ENCODE assay signal across 12 mouse cellular contexts in the genomic region with DNA sequence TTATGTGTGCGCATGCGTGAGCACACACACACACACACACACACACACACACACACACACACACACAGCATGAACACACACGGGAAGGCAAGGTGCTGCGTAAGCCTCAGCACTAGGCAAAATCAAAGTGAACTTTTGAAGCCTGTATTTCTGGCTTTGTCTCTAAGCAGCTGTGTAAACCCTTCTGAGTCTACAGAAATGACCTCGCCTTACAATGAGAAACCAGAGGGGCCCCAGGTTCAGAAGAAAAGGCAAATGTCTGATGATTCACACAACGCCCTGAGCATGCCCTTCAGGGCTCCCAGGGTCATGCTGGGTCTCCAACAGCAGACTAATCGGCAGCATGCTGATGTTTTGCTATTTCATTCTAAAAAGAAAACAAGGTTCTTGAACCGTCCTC.
DNase-seq lines count a peak whose midpoint lies in the region; ATAC-seq and TF ChIP-seq lines count a peak whose summit lies in the region.
"Had no signal": no experiment of that assay in that cellular context is flagged by ENCODE, and none has a peak within 500 bp of the region (broad histone marks: within the 10 kb centered on the region; RNA-seq: fewer than 3 reads in every experiment).

No protein-coding gene starts in this region.

- H3K9me3 ChIP-seq in hindbrain, embryonic 10.5 days = no peaks in the 10 kb centered on the region
- H3K9me3 ChIP-seq in hindbrain, embryonic 11.5 days (ENCODE audit: control insufficient read depth, low read length) = no peaks in the 10 kb centered on the region
- no peaks in the 10 kb centered on the region for H3K9me3 ChIP-seq in forebrain, embryonic 13.5 days (replicated peaks)
- no peaks in the 10 kb centered on the region for H3K9me3 ChIP-seq in limb, embryonic 14.5 days (ENCODE audit: control insufficient read depth, low read length)
- H3K9me3 ChIP-seq in kidney, embryonic 14.5 days (ENCODE audit: control insufficient read depth, low read length) = no peaks in the 10 kb centered on the region

- peak overlapping the region; percentile 36 for H3K27ac ChIP-seq in hindbrain, embryonic 10.5 days
- no peak overlapping the region for H3K27ac ChIP-seq in hindbrain, embryonic 11.5 days (ENCODE audit: low read depth, low read length)
- peak overlapping the region; percentile 86; the same call in 1 of the 2 replicates for H3K27ac ChIP-seq in forebrain, embryonic 13.5 days
- H3K27ac ChIP-seq in limb, embryonic 14.5 days (replicated peaks; ENCODE audit: low read depth, low read length) = peak overlapping the region; percentile 61; the same call in 1 of the 2 replicates
- no peak overlapping the region for H3K27ac ChIP-seq in kidney, embryonic 14.5 days (ENCODE audit: low read depth, low read length)

- TF ChIP-seq POLR2A in limb, embryonic 14.5 days (IDR thresholded peaks at IDR 0.05; ENCODE audit: borderline replicate concordance, extremely low read depth, insufficient read depth, insufficient read length) = no peak

- DNase-seq in hindbrain, embryonic 10.5 days (ENCODE audit: low spot score) = peak; percentile 38
- DNase-seq in hindbrain, embryonic 11.5 days (ENCODE audit: low spot score) = no peak
- peak; percentile 54 for DNase-seq in adrenal gland, postnatal 14 days
- DNase-seq in limb, embryonic 14.5 days (ENCODE audit: low spot score) = no peak
- DNase-seq in kidney, postnatal 36 days = no peak
- DNase-seq in cerebellum, postnatal 4 days (ENCODE audit: low spot score in 2 of 2) = no peak
- DNase-seq: heart, postnatal 10 days; thymus, adult 18-20 months had no signal

- no peak overlapping the region for H3K4me3 ChIP-seq in hindbrain, embryonic 10.5 days
- H3K4me3 ChIP-seq in hindbrain, embryonic 11.5 days (ENCODE audit: low read depth, low read length) = no peak overlapping the region
- no peak overlapping the region for H3K4me3 ChIP-seq in forebrain, embryonic 13.5 days
- H3K4me3 ChIP-seq in limb, embryonic 14.5 days (replicated peaks; ENCODE audit: low read length) = no peak overlapping the region
- H3K4me3 ChIP-seq in kidney, embryonic 14.5 days (ENCODE audit: low read length) = no peak overlapping the region
- H3K4me3 ChIP-seq: myocyte had no signal

- no peak overlapping the region for H3K9ac ChIP-seq in hindbrain, embryonic 11.5 days (ENCODE audit: low read depth, low read length)
- H3K9ac ChIP-seq in forebrain, embryonic 13.5 days = no peak overlapping the region
- H3K9ac ChIP-seq in limb, embryonic 14.5 days (ENCODE audit: low read depth, low read length, severe bottlenecking) = no peak overlapping the region
- no peak overlapping the region for H3K9ac ChIP-seq in kidney, embryonic 14.5 days (ENCODE audit: low read depth, low read length)

- peaks cover 71% of the 10 kb centered on the region for H3K4me1 ChIP-seq in hindbrain, embryonic 10.5 days (replicated peaks)
- peaks cover 10% of the 10 kb centered on the region for H3K4me1 ChIP-seq in hindbrain, embryonic 11.5 days (replicated peaks; ENCODE audit: control insufficient read depth, insufficient read depth, low read length)
- H3K4me1 ChIP-seq in forebrain, embryonic 13.5 days = peaks cover 80% of the 10 kb centered on the region
- H3K4me1 ChIP-seq in limb, embryonic 14.5 days (ENCODE audit: control insufficient read depth, insufficient read depth, low read length) = peaks cover 38% of the 10 kb centered on the region
- H3K4me1 ChIP-seq in kidney, embryonic 14.5 days (ENCODE audit: control insufficient read depth, insufficient read depth, low read length) = peaks cover 23% of the 10 kb centered on the region

- no peak for ATAC-seq in hindbrain, embryonic 11.5 days (ENCODE audit: low FRiP score)
- no peak for ATAC-seq in forebrain, embryonic 13.5 days
- ATAC-seq in limb, embryonic 14.5 days (ENCODE audit: low FRiP score, low read depth) = no peak
- ATAC-seq in kidney, embryonic 14.5 days (ENCODE audit: low FRiP score, low TSS enrichment) = no peak
- ATAC-seq: CD4-positive, CD25-positive, alpha-beta regulatory T cell, adult 4 months had no signal

- H3K36me3 ChIP-seq in hindbrain, embryonic 10.5 days = no peaks in the 10 kb centered on the region
- no peaks in the 10 kb centered on the region for H3K36me3 ChIP-seq in hindbrain, embryonic 11.5 days (ENCODE audit: control insufficient read depth, insufficient read depth, low read length)
- no peaks in the 10 kb centered on the region for H3K36me3 ChIP-seq in forebrain, embryonic 13.5 days (ENCODE audit: poor library complexity, severe bottlenecking)
- no peaks in the 10 kb centered on the region for H3K36me3 ChIP-seq in limb, embryonic 14.5 days (ENCODE audit: control insufficient read depth, insufficient read depth, low read length)
- no peaks in the 10 kb centered on the region for H3K36me3 ChIP-seq in kidney, embryonic 14.5 days (ENCODE audit: control insufficient read depth, insufficient read depth, low read length)

- WGBS in hindbrain, embryonic 10.5 days = 35% methylated on average over 8 of the region's 8 CpGs
- WGBS in hindbrain, embryonic 11.5 days = 34% methylated on average over 8 of the region's 8 CpGs
- 29% methylated on average over 8 of the region's 8 CpGs for WGBS in forebrain, embryonic 13.5 days
- 51% methylated on average over 8 of the region's 8 CpGs for WGBS in limb, embryonic 14.5 days
- 45% methylated on average over 8 of the region's 8 CpGs for WGBS in kidney, embryonic 14.5 days

- no peak overlapping the region for H3K4me2 ChIP-seq in hindbrain, embryonic 11.5 days (replicated peaks; ENCODE audit: low read depth, low read length)
- no peak overlapping the region for H3K4me2 ChIP-seq in forebrain, embryonic 13.5 days
- H3K4me2 ChIP-seq in limb, embryonic 14.5 days (replicated peaks; ENCODE audit: low read depth, low read length, severe bottlenecking) = no peak overlapping the region
- H3K4me2 ChIP-seq in kidney, embryonic 14.5 days (replicated peaks; ENCODE audit: low read depth, low read length) = no peak overlapping the region

- peaks cover 18% of the 10 kb centered on the region for H3K27me3 ChIP-seq in hindbrain, embryonic 10.5 days (ENCODE audit: insufficient read depth, poor library complexity, severe bottlenecking)
- no peaks in the 10 kb centered on the region for H3K27me3 ChIP-seq in hindbrain, embryonic 11.5 days (ENCODE audit: control insufficient read depth, insufficient read depth, low read length)
- no peaks in the 10 kb centered on the region for H3K27me3 ChIP-seq in forebrain, embryonic 13.5 days
- no peaks in the 10 kb centered on the region for H3K27me3 ChIP-seq in limb, embryonic 14.5 days (ENCODE audit: control insufficient read depth, insufficient read depth, low read length)
- no peaks in the 10 kb centered on the region for H3K27me3 ChIP-seq in kidney, embryonic 14.5 days (ENCODE audit: control insufficient read depth, insufficient read depth, low read length)

Comparison
In these comparisons a context has a peak if more than half of its experiments do, and no peak if none do; other contexts are left out.
1. DNase-seq: peak in hindbrain, embryonic 10.5 days (single experiment) and adrenal gland, postnatal 14 days (single experiment); none in hindbrain, embryonic 11.5 days (single experiment), limb, embryonic 14.5 days (single experiment), kidney, postnatal 36 days (0 of 2) and cerebellum, postnatal 4 days (0 of 2).
2. H3K27ac ChIP-seq: peak in hindbrain, embryonic 10.5 days (single experiment), forebrain, embryonic 13.5 days (single experiment) and limb, embryonic 14.5 days (single experiment); none in hindbrain, embryonic 11.5 days (single experiment) and kidney, embryonic 14.5 days (single experiment).